In the genomic region with DNA sequence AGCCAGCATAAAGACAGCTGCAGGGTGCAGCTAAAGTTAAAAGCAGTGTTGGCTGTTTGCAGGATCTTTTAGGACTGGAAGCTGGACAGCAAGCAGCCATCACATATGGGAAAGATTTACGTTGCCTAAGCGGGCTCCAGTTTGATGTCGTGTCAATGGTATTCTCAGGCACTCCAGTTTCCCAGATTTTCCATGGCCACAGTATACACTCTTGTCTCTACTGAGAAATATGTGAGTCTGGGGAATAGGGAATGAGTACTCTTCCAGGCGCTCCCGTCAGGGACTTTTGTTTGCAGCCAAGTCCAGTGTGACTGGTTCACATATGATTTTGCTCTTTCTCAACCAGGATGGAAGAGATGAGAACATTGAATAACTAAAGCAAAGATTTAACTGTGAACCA, we compare ENCODE assay signal across 14 mouse cellular contexts.
DNase-seq lines count a peak whose midpoint lies in the region; ATAC-seq and TF ChIP-seq lines count a peak whose summit lies in the region.
"Had no signal": no experiment of that assay in that cellular context is flagged by ENCODE, and none has a peak within 500 bp of the region (broad histone marks: within the 10 kb centered on the region; RNA-seq: fewer than 3 reads in every experiment).

No protein-coding gene starts in this region.

- TF ChIP-seq CTCF in embryonic fibroblast, embryonic 13.5 days (IDR thresholded peaks at IDR 0.05; ENCODE audit: borderline replicate concordance, insufficient read depth, low read length) = no peak

- no peaks in the 10 kb centered on the region for H3K36me3 ChIP-seq in limb, embryonic 12.5 days
- no peaks in the 10 kb centered on the region for H3K36me3 ChIP-seq in limb, embryonic 10.5 days
- no peaks in the 10 kb centered on the region for H3K36me3 ChIP-seq in hindbrain, embryonic 16.5 days (ENCODE audit: control insufficient read depth, insufficient read depth, low read length)

- peak overlapping the region; percentile 41; the same call in 1 of the 2 replicates for H3K27ac ChIP-seq in limb, embryonic 12.5 days
- no peak overlapping the region for H3K27ac ChIP-seq in limb, embryonic 10.5 days
- H3K27ac ChIP-seq in embryonic fibroblast, embryonic 13.5 days (ENCODE audit: insufficient read depth, low read length) = peak overlapping the region; percentile 90
- no peak overlapping the region for H3K27ac ChIP-seq in hindbrain, embryonic 16.5 days (ENCODE audit: low read depth, low read length)

- no peak overlapping the region for H3K9ac ChIP-seq in limb, embryonic 12.5 days (replicated peaks)
- no peak overlapping the region for H3K9ac ChIP-seq in hindbrain, embryonic 16.5 days (ENCODE audit: low read depth, low read length)
- H3K9ac ChIP-seq: forebrain, postnatal 0 days had no signal

- peaks cover 21% of the 10 kb centered on the region for H3K4me1 ChIP-seq in limb, embryonic 12.5 days (replicated peaks)
- H3K4me1 ChIP-seq in limb, embryonic 10.5 days = peaks cover 11% of the 10 kb centered on the region; the same call in 1 of the 2 replicates
- peaks cover 4% of the 10 kb centered on the region; the same call in 1 of the 2 replicates for H3K4me1 ChIP-seq in embryonic fibroblast, embryonic 13.5 days (ENCODE audit: control insufficient read depth, insufficient read depth, low read length)
- H3K4me1 ChIP-seq in hindbrain, embryonic 16.5 days (ENCODE audit: control insufficient read depth, insufficient read depth, low read depth, low read length) = no peaks in the 10 kb centered on the region

- ATAC-seq in limb, embryonic 12.5 days (ENCODE audit: insufficient number of reproducible peaks, insufficient read depth, low FRiP score, low TSS enrichment, low read depth) = no peak; the same call in 1 of the 2 replicates
- ATAC-seq in hindbrain, embryonic 16.5 days = no peak
- ATAC-seq: forebrain, postnatal 0 days; midbrain, embryonic 16.5 days had no signal

- no peaks in the 10 kb centered on the region for H3K9me3 ChIP-seq in limb, embryonic 12.5 days
- no peaks in the 10 kb centered on the region for H3K9me3 ChIP-seq in limb, embryonic 10.5 days (replicated peaks)
- no peaks in the 10 kb centered on the region for H3K9me3 ChIP-seq in hindbrain, embryonic 16.5 days (ENCODE audit: control insufficient read depth, low read length)

- H3K4me2 ChIP-seq in limb, embryonic 12.5 days = no peak overlapping the region
- no peak overlapping the region for H3K4me2 ChIP-seq in hindbrain, embryonic 16.5 days (ENCODE audit: low read length)

- WGBS in limb, embryonic 12.5 days = 38% methylated on average over 5 of the region's 5 CpGs
- WGBS in limb, embryonic 10.5 days = 52% methylated on average over 5 of the region's 5 CpGs
- whole genome bisulfite sequencing in hindbrain, embryonic 16.5 days = 89% methylated on average over 5 of the region's 5 CpGs

- TF ChIP-seq POLR2A in embryonic fibroblast, embryonic 13.5 days (IDR thresholded peaks at IDR 0.05; ENCODE audit: low read depth, low read length) = no peak

- peak; percentile 91 for DNase-seq in heart, adult 11 months
- no peak for DNase-seq in heart, postnatal 25 days (ENCODE audit: low spot score)
- no peak for DNase-seq in limb, embryonic 10.5 days (ENCODE audit: low spot score)
- DNase-seq in skeletal muscle tissue, adult 2 months (ENCODE audit: low read depth, low spot score) = peak; percentile 63
- no peak for DNase-seq in left cerebral cortex, adult 9 months (ENCODE audit: low spot score in 2 of 2)
- DNase-seq: B cell, adult 2 months; cerebellum, postnatal 10 days; forebrain, postnatal 0 days; kidney, adult 8-10 months; lung, postnatal 10 days had no signal

- intact Hi-C loops in heart, postnatal 25 days (cut with DNase I) = no loop called here

- H3K4me3 ChIP-seq in limb, embryonic 12.5 days (replicated peaks) = no peak overlapping the region
- no peak overlapping the region for H3K4me3 ChIP-seq in limb, embryonic 10.5 days
- no peak overlapping the region for H3K4me3 ChIP-seq in embryonic fibroblast, embryonic 13.5 days (ENCODE audit: insufficient read depth, low read length)
- H3K4me3 ChIP-seq in hindbrain, embryonic 16.5 days (ENCODE audit: low read length) = no peak overlapping the region

- no peaks in the 10 kb centered on the region for H3K27me3 ChIP-seq in limb, embryonic 12.5 days
- H3K27me3 ChIP-seq in limb, embryonic 10.5 days (ENCODE audit: low read depth, poor library complexity, severe bottlenecking) = no peaks in the 10 kb centered on the region
- no peaks in the 10 kb centered on the region for H3K27me3 ChIP-seq in hindbrain, embryonic 16.5 days (replicated peaks; ENCODE audit: control insufficient read depth, insufficient read depth, low read length)

Comparison
In these comparisons a context has a peak if more than half of its experiments do, and no peak if none do; other contexts are left out.
1. DNase-seq: peak in heart, adult 11 months (single experiment) and skeletal muscle tissue, adult 2 months (single experiment); none in heart, postnatal 25 days (single experiment), limb, embryonic 10.5 days (single experiment) and left cerebral cortex, adult 9 months (0 of 2).
2. H3K27ac ChIP-seq: peak in limb, embryonic 12.5 days (single experiment) and embryonic fibroblast, embryonic 13.5 days (single experiment); none in limb, embryonic 10.5 days (single experiment) and hindbrain, embryonic 16.5 days (single experiment).